Mouse (Mus musculus) heart, postnatal 0 days (tissue): ENCODE measurements at regions not wholly inside any gene's neighbourhood (a gene's known extent, or its start where the extent isn't known, plus 50 kb on each side); places are given as distances from the start of the nearest gene placed in this dataset.

Experiments used
- CTCF ChIP-seq: IDR thresholded peaks from 2 replicates; pipeline ENCODE4 v1.5.1; 2016; ENCODE audit warnings: antibody characterized with exemption, control low read depth, low read depth
- EP300 ChIP-seq: IDR thresholded peaks from 2 replicates; pipeline ENCODE4 v1.6.1; 2016; ENCODE audit warnings: antibody characterized with exemption, low read depth

GRCm38 (mm10) chr5:54441598-54441997 lies 443.3 kb downstream of the Stim2 start:
- TF ChIP-seq CTCF (no peak), EP300 (no peak)
